Mouse (Mus musculus) stomach, embryonic 15.5 days (tissue): Measurements from ENCODE around the gene Cybc1. TPM values are rescaled to one million over a fixed set of nuclear protein-coding genes. Genes with fewer than 3 reads are reported as not detected.

Experiments used
- polyA plus RNA-seq: library from polyadenylated mRNA; unstranded; fragments of >200 nt; fragmentation: Nextera tagmentation; extraction: Ambion mirVana; gene quantifications from 2 replicates; pipeline ENCODE4 v1.2.1, GENCODE M21; 2015

The Cybc1 gene
- polyA plus RNA-seq, 1 experiment from 2014 or later, result 32.5 TPM

Other genes with a start within 250 kb of the Cybc1 start
- gene Csnk1d, start 238.0 kb downstream of the Cybc1 start, polyA plus RNA-seq, result 110 and 119 TPM in 2 replicates
- 2.6 and 3.3 TPM in 2 replicates for gene Cd7, start 189.9 kb downstream of the Cybc1 start, polyA plus RNA-seq
- gene Sectm1b, start 165.8 kb downstream of the Cybc1 start, polyA plus RNA-seq, result 0.92 and 1.3 TPM in 2 replicates
- gene Sectm1a, start 148.1 kb downstream of the Cybc1 start, polyA plus RNA-seq, result 0.57 and 0.93 TPM in 2 replicates
- gene Tex19.2, start 110.6 kb downstream of the Cybc1 start, polyA plus RNA-seq, result not detected in 2 replicates
- gene Tex19.1, start 83.2 kb downstream of the Cybc1 start, polyA plus RNA-seq, result 0.08 TPM in 1 of 2 replicates, not detected in the other
- gene Uts2r, start 69.1 kb downstream of the Cybc1 start, polyA plus RNA-seq, result not detected in 2 replicates
- gene Hexdc, start 24.9 kb downstream of the Cybc1 start, polyA plus RNA-seq, result 8.1 and 9.2 TPM in 2 replicates
- 30.4 and 30.5 TPM in 2 replicates for gene Ogfod3, start 24.6 kb downstream of the Cybc1 start, polyA plus RNA-seq
- 45.6 and 52.0 TPM in 2 replicates for gene Narf, start 7.9 kb upstream of the Cybc1 start, polyA plus RNA-seq
- 8.6 and 9.8 TPM in 2 replicates for gene Foxk2, start 30.7 kb upstream of the Cybc1 start, polyA plus RNA-seq
- 79.6 and 82.9 TPM in 2 replicates for gene Wdr45b, start 125.1 kb upstream of the Cybc1 start, polyA plus RNA-seq
- 7.1 and 7.6 TPM in 2 replicates for gene Rab40b, start 158.9 kb upstream of the Cybc1 start, polyA plus RNA-seq
- gene Fn3krp, start 192.1 kb upstream of the Cybc1 start, polyA plus RNA-seq, result 7.8 and 9.9 TPM in 2 replicates
- gene Fn3k, start 205.6 kb upstream of the Cybc1 start, polyA plus RNA-seq, result 2.1 and 3.6 TPM in 2 replicates
- gene Tbcd, start 222.6 kb upstream of the Cybc1 start, polyA plus RNA-seq, result 34.6 and 38.7 TPM in 2 replicates